Mouse (Mus musculus) liver, postnatal 0 days (tissue): ENCODE measurements around the gene Gramd1a. TPM values are rescaled to one million over a fixed set of nuclear protein-coding genes. Genes with fewer than 3 reads are reported as not detected.
A peak's percentile ranks its signal among the peaks of the same experiment; 100 is the strongest.

ENCODE experiments used
- ATAC-seq: fragments of 200-750 bp; cut with Nextera tagmentation; 2 replicates; pipeline ENCODE4 v1.8.0; 2017; ENCODE audit warnings: mild to moderate bottlenecking, moderate library complexity
- DNase-seq: peaks from one replicate; pipeline ENCODE4 v3.0.0-alpha.2; 2016
- H3K27ac ChIP-seq: fragments of 300-500 bp; sonication (generic); 2 replicates; pipeline ENCODE4 v1.5.1; 2014; ENCODE audit warnings: antibody characterized with exemption, moderate library complexity, mild to moderate bottlenecking, low read depth
- H3K27me3 ChIP-seq: fragments of 300-500 bp; sonication (generic); 2 replicates; pipeline ENCODE4 v1.6.1; 2014; ENCODE audit warnings: low read length, control low read depth, mixed read lengths; ENCODE audit not compliant: insufficient read depth
- H3K36me3 ChIP-seq: fragments of 300-500 bp; sonication (generic); replicated peaks from 2 replicates; pipeline ENCODE4 v1.6.1; 2014; ENCODE audit warnings: mild to moderate bottlenecking, control low read depth, low read length, moderate library complexity, mixed read lengths; ENCODE audit not compliant: insufficient read depth
- H3K4me1 ChIP-seq: fragments of 300-500 bp; sonication (generic); 2 replicates; pipeline ENCODE4 v1.6.1; 2014; ENCODE audit warnings: antibody characterized with exemption, mild to moderate bottlenecking, control low read depth; ENCODE audit not compliant: insufficient read depth
- H3K4me2 ChIP-seq: fragments of 300-500 bp; sonication (generic); 2 replicates; pipeline ENCODE4 v1.6.1; 2014; ENCODE audit warnings: low read depth, mild to moderate bottlenecking, low read length, moderate library complexity, mixed read lengths
- H3K4me3 ChIP-seq: fragments of 300-500 bp; sonication (generic); 2 replicates; pipeline ENCODE4 v1.5.1; 2014; ENCODE audit warnings: low read depth, low read length
- H3K9ac ChIP-seq: fragments of 300-500 bp; sonication (generic); replicated peaks from 2 replicates; pipeline ENCODE4 v1.6.1; 2014; ENCODE audit warnings: mild to moderate bottlenecking, moderate library complexity
- H3K9me3 ChIP-seq: fragments of 300-500 bp; sonication (generic); 2 replicates; pipeline ENCODE4 v1.6.1; 2016; ENCODE audit warnings: mild to moderate bottlenecking, control low read depth, low read length, mixed read lengths
- CTCF ChIP-seq: sonication (generic); IDR thresholded peaks from 2 replicates; pipeline ENCODE4 v1.5.1; 2016; ENCODE audit warnings: antibody characterized with exemption, low read depth
- EP300 ChIP-seq: IDR thresholded peaks from 2 replicates; pipeline ENCODE4 v1.6.1; 2016; ENCODE audit warnings: antibody characterized with exemption, low read depth, mild to moderate bottlenecking
- WGBS: fragments of 180-500 bp; shearing (Covaris S2); extraction: QIAGEN DNeasy Blood & Tissue Kit; methylation state at CpG from one replicate; pipeline ENCODE4 v1.1.7; 2014; ENCODE audit not compliant: insufficient replicate concordance; 5-methylcytosine and 5-hydroxymethylcytosine counted together
- polyA plus RNA-seq: library from polyadenylated mRNA; unstranded; fragments of >200 nt; fragmentation: Nextera tagmentation; extraction: Ambion mirVana; gene quantifications from 2 replicates; pipeline ENCODE4 v1.2.1, GENCODE M21; 2015

Gene Gramd1a
- polyA plus RNA-seq, 1 experiment from 2014 or later, result 8.9 TPM

GRCm38 (mm10) chr7:31153536-31154320 is 2.0 kb downstream of the Gramd1a start:
- WGBS, result 80% methylated on average over 6 of the region's 6 CpGs
- Histone ChIP-seq H3K27me3 (no peaks in the 10 kb centered on the region), H3K9ac (no peak overlapping the region), H3K4me2 (no peak overlapping the region), H3K9me3 (no peaks in the 10 kb centered on the region), H3K4me1 (peaks cover 32% of the 10 kb centered on the region), H3K36me3 (no peaks in the 10 kb centered on the region), H3K27ac (0 out of 2 replicates have a peak overlapping the region, but pooled peaks have one; percentile 39), H3K4me3 (no peak overlapping the region)
- no peak for DNase-seq
- no peak for TF ChIP-seq CTCF
- no peak for TF ChIP-seq EP300
- no peak for ATAC-seq

- peaks cover 52% of the 10 kb centered on the region for H3K4me1 ChIP-seq
Observed at GRCm38 (mm10) chr7:31151301-31152241, 4.1 kb downstream of the Gramd1a start.

DNA sequence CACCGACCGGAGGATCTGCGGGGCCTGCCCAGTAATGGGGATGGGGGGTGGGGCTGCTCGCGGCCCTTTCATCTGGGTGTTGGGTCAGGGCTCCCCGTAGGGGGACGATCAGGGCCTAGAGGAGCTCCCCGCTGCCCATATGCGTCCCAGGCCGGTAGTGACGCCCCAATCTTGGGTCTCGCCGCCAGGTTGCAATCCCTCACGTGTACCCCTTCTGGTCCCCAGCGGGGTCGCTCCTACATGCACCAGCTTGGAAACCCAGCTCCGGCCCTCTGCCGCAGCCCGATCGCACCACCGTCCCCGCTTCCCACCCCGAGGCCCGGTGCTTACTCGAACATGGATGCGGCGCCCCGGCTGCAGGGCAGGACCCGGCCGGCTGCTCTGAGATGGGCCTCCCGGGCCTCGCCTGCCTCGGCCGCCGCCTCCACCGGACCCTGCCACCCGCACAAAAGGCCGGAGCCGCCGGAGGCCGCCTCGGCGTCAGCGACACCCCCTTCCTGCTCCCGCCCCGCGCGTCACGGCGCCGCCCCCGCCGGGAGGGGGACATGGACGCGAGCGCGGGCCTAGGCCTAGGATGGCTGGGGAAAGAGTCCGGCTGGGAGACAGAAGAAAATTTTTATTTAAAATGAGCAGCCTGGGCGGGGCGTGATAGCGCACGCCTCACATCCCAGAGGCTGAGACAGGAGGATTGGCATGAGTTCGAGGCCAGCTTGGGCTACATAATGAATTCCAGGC is 5.0 kb downstream of the Gramd1a start:
- peak; percentile 86 for ATAC-seq
- no peak for TF ChIP-seq EP300
- no peak for TF ChIP-seq CTCF
- peak overlapping the region; percentile 93 for H3K27ac ChIP-seq
- H3K4me3 ChIP-seq, result peak overlapping the region; percentile 70
- peak overlapping the region; percentile 88 for H3K4me2 ChIP-seq
- H3K9ac ChIP-seq, result peak overlapping the region; percentile 90
- WGBS, result 3% methylated on average over 62 of the region's 63 CpGs
- no peaks in the 10 kb centered on the region for H3K36me3 ChIP-seq
- peaks cover 52% of the 10 kb centered on the region for H3K4me1 ChIP-seq
- H3K27me3 ChIP-seq, result no peaks in the 10 kb centered on the region
- DNase-seq, result peak; percentile 87
- H3K9me3 ChIP-seq, result no peaks in the 10 kb centered on the region

More at GRCm38 (mm10) chr7:31151301-31152241, 4.1 kb downstream of the Gramd1a start:
- Histone ChIP-seq H3K27ac (peak overlapping the region; percentile 93), H3K4me3 (peak overlapping the region; percentile 70), H3K36me3 (no peaks in the 10 kb centered on the region), H3K9ac (peak overlapping the region; percentile 90), H3K27me3 (no peaks in the 10 kb centered on the region), H3K9me3 (no peaks in the 10 kb centered on the region), H3K4me2 (peak overlapping the region; percentile 88)
- no peak for TF ChIP-seq EP300
- TF ChIP-seq CTCF, result no peak
- WGBS, result 16% methylated on average over 21 of the region's 23 CpGs
- peak; percentile 60 for ATAC-seq
- DNase-seq, result peak; percentile 68

- Histone ChIP-seq H3K36me3 (no peaks in the 10 kb centered on the region), H3K4me2 (peak overlapping the region; percentile 88), H3K9ac (peak overlapping the region; percentile 90), H3K4me1 (peaks cover 45% of the 10 kb centered on the region), H3K27ac (peak overlapping the region; percentile 93), H3K9me3 (no peaks in the 10 kb centered on the region), H3K27me3 (no peaks in the 10 kb centered on the region), H3K4me3 (peak overlapping the region; percentile 70)
- 3% methylated on average over 20 of the region's 20 CpGs for WGBS
- ATAC-seq (no peak), DNase-seq (no peak)
- TF ChIP-seq EP300 (no peak), CTCF (no peak)
Observed at GRCm38 (mm10) chr7:31149751-31150565, 5.7 kb downstream of the Gramd1a start.

DNA sequence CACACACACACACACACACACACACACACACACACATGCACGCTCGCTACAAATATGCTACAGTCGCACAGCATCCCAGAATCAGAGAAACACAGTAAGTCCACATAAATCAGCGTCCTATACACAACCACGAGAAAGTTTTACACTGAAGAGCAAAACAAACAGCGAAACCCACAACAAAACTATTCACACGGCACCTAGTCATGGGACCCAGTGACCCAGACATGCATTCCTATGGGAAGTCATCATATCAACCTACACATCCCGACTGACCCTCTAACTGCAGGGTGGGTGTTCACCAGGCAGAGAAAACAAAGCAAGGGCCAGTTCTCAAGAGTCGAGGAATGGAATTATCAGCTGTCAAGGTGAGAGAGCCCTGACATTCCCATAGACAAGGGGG is 6.4 kb downstream of the Gramd1a start:
- ATAC-seq (no peak), DNase-seq (no peak)
- Histone ChIP-seq H3K4me1 (peaks cover 43% of the 10 kb centered on the region), H3K9me3 (no peaks in the 10 kb centered on the region), H3K4me2 (peak overlapping the region; percentile 88), H3K4me3 (peak overlapping the region; percentile 70), H3K9ac (peak overlapping the region; percentile 90; the same call in 1 of the 2 replicates), H3K27ac (no peak overlapping the region; the same call in 1 of the 2 replicates), H3K27me3 (no peaks in the 10 kb centered on the region), H3K36me3 (no peaks in the 10 kb centered on the region)
- TF ChIP-seq CTCF (no peak), EP300 (no peak)
- 19% methylated on average over 9 of the region's 9 CpGs for WGBS
